Mouse (Mus musculus) G1E-ER4 (cell line): ENCODE measurements around the gene Mafk. TPM values are rescaled to one million over a fixed set of nuclear protein-coding genes. Genes with fewer than 3 reads are reported as not detected.

Experiments
- GATA1 ChIP-seq: IDR thresholded peaks from one replicate; pipeline ENCODE4 v1.8.0; 2012; ENCODE audit warnings: low read length, inconsistent platforms
- polyA plus RNA-seq: library from polyadenylated mRNA; stranded (reverse); fragments of >175 nt; gene quantifications from 2 replicates; pipeline ENCODE4 v1.2.3, GENCODE M21; 2012

The Mafk gene
- 40.6 and 49.2 TPM in 2 replicates for polyA plus RNA-seq

DNA sequence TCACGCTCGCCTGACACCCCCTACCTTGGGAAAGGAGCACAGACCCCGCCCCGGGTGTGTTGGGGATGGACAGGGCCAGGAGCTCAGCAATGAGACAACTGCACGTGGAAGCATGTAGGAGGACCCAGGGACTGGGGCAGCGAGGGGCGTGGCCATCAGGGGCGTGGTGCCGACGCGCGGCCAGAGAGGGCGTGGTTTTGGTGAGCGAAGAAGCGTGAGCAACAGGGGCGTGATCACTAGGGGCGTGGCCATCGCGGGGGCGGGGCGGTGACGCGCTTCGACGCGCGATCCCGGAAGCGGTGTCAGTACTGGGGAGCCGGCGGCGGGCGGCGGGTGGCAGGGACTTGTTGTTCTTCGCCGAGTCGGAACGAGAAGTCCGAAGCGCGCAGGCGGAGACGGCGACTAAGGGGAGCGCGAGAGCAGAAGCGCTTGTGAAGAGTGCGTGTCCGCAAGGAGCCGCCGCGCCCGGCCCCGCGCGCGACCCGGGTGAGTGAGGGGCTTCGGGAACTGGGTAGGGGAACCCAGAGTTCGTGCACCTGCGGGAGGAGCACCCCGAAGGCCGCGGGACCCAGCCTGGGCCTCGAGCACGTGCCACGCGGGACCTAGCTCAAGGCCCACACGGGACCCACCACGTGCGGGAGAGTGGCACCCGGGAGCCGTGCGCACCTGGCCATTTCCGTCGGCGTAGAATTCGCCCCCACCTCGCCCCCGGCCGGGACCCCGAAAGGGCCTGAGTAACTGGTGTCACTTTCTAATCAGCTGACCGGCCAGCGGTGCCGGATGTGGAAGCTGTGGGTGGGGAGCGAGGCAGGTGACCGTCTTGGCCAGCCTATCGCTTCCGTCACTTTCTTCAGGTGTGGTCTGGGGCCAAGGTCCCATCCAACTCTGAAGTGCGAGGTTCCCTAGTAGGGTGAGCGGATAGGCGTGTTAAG, at the start of gene Mafk:
TSS of gene Mafk (plus strand) at position 287 of the 932 bp plus-strand sequence.
- TF ChIP-seq GATA1: no peak

- no peak for TF ChIP-seq GATA1
These were observed 45.5 kb upstream of the Mafk start for GRCm38 (mm10) chr5:139745771-139746170.

GRCm38 (mm10) chr5:139749413-139750125, 41.7 kb upstream of the Mafk start:
- no peak for TF ChIP-seq GATA1

- TF ChIP-seq GATA1: no peak
These were observed 40.8 kb upstream of the Mafk start for GRCm38 (mm10) chr5:139750535-139750934.

GRCm38 (mm10) chr5:139754753-139755152, 36.6 kb upstream of the Mafk start:
- no peak for TF ChIP-seq GATA1

- TF ChIP-seq GATA1: no peak
These were observed 35.2 kb upstream of the Mafk start for GRCm38 (mm10) chr5:139756135-139756534.

DNA sequence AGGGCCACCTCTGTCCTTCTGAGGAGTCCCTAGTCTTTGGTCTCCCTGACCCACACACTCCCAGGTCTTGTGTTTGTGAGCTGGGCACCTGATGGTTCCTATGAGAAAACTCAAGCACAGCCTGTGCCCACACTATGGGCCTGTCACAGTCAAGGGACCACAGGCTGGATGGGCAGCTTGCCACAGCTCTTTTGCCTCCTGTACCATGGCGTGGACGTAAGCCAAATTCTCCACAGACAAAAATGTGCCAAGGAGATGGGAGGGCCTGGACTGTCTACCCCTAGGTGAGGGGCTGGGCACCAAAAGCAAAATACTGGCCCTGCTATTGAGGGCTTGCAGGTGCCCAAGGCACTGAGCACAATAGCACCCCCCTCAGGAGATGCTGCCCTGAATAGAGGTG, 34.7 kb upstream of the Mafk start:
- no peak for TF ChIP-seq GATA1

DNA sequence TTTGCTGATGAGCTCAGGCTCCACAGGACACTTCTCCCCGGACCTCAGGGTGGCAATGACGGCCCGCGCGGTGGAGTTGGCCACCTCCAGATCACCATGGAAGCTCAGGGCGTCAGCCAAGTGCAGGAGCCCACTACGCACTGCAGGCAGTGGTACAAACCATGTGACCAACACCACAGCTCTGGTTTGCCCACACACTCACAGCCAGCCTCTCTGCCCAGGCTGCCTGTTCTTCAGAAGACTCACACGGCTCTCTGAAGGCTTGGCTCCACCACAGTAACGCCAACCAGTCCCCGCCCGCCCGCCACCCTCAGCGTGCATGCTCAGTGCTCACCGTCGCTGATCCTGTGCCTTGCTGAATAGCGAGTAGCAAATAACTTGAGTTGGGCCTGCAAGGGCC, 33.2 kb upstream of the Mafk start:
- TF ChIP-seq GATA1: no peak

DNA sequence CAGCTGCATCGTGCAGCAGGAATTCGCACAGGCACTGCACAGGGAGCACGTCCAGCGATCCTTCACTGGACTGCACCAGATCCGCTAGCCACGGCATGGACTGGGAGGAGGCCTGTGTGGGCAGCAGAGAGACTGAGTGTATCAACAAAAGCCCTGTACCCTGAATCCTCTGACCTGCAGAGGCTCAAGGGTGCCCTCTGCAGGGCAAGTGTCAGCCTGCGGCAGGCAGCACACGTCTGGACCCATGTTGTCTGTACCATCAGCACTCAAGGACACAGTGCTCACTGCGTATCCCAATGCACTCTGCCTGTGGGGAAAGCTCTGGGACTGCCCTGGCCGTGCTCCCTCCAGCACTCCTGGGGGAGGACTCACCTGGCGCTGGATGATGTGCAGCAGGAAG, 27.0 kb upstream of the Mafk start:
- TF ChIP-seq GATA1: no peak

DNA sequence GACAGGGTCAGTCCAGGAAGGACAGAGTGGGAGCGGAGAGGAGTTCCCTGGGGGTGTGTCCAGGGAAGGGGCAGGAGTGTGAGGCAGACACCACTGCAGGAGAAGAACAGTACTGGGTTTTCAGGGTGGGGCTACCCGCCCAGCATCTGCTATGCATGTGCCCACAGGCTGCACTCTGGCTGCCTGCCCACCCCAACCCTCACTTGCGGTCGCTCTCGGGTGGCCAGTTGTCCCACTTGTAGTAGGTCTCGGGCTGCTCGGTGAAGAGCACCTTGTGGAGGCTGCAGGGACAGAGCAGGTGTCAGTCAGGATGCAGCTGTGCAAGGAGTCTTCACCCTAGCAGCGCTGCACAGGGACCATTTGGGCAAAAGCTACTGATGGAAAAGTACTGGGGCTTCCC, 23.1 kb upstream of the Mafk start:
- no peak for TF ChIP-seq GATA1

DNA sequence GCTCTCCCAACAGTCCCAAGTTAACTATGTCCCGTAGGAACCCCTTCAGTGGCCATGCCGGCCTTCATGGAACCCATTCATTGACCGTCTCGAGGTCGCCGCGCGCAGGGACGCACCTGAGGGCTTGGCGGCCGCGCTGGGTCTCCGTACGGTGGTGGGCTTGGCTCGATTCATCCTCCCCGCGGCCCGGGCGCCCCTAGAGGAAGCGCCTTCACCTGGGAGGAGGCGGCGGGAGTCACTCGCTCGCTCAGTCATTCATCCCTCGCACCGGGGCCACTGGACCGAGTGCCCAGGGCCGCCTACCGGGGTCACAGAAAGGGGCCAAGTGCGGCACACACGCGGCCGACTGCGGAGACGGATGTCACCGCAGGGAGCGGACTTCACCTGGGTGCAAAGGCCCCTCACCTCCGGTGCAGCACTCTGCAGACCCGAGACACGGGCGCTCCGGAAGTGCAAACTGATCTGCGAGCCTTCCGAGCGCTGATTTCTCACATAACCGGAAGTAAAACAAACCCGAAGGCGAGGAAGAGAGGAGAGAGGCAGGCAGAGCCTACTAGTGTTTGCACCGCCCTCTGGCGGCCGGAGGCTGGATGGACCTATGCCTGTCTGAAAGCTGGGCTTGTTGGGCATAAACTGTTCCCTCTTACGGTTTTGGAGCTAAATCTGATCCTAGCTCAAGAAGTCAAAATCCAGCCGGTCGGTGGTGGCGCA, 15.9 kb upstream of the Mafk start, which contains the start of gene Ints1:
TSS of gene Ints1 (minus strand) at position 459 of the 711 bp plus-strand sequence.
- TF ChIP-seq GATA1: no peak

GRCm38 (mm10) chr5:139776966-139777365, 14.3 kb upstream of the Mafk start:
- no peak for TF ChIP-seq GATA1

DNA sequence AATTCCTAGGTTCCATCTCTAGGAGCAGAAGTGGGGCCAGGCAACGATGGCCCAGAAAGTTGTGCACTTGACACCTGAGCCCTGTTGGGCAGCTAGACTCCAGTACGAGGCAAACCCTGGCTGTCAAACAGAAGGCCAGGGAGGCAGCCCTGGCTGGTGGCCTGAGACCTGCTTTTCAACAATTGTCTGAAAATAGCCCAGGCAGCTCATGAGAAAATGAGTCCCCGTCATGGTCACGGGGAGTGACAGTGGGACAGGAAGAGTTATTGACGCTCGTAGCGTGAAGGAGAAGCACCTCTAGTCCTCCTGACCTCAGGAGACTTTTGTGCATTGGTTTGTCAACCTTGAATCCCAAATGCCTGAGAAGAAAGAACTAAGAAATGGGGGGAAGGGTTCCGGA, 9.9 kb upstream of the Mafk start:
- TF ChIP-seq GATA1: no peak

DNA sequence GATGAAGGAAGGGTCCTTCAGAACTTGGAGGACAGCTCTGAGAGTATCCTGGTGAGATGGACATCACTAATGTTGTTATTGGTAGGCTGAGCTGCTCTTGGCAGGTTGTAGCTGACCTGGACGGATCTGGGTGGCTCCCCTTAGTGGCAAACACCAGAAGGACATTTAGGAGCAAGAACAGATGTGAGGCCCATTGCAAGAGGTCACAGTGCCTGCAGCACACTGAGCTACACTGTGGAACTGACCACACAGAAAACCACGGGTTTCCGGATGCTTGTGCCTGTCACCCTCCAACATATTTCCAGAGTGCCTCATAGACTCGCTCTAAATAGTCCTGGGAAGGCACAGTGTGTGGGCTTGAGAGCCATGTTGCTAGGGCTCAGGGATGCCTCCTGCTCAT, 1.8 kb upstream of the Mafk start:
- TF ChIP-seq GATA1: no peak

DNA sequence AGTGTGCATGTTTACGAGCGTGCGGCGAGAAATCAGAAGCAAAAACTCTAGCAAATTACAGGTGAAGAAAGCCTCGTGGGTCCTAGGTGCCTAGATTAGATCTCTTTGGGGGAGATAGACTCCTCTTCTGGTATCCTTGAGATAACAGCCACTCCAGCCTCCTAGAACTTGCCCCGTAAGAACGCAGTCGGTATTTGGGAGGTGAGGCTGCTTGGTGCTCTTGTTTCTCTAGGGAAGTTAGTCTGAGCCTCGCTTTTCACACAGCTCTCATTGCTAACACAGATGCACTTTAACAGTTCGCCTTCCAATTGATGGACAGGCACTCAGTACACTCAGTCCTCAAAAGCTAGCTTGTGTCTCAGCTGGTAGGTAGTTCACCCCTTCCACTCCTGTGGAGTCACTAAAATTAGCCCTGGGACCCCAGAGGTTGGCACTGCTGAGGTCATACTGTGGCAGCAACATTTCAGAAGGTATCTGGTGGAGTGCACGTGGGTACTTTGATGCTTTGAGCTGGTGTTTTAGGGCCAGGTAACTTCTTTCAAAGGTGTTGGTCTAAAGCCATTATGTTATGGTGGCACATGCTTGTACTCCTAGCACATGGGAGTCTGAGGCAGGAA, 954 bp downstream of the Mafk start:
- no peak for TF ChIP-seq GATA1
